9 mouse cellular contexts compared by ENCODE assay signal in the genomic region with DNA sequence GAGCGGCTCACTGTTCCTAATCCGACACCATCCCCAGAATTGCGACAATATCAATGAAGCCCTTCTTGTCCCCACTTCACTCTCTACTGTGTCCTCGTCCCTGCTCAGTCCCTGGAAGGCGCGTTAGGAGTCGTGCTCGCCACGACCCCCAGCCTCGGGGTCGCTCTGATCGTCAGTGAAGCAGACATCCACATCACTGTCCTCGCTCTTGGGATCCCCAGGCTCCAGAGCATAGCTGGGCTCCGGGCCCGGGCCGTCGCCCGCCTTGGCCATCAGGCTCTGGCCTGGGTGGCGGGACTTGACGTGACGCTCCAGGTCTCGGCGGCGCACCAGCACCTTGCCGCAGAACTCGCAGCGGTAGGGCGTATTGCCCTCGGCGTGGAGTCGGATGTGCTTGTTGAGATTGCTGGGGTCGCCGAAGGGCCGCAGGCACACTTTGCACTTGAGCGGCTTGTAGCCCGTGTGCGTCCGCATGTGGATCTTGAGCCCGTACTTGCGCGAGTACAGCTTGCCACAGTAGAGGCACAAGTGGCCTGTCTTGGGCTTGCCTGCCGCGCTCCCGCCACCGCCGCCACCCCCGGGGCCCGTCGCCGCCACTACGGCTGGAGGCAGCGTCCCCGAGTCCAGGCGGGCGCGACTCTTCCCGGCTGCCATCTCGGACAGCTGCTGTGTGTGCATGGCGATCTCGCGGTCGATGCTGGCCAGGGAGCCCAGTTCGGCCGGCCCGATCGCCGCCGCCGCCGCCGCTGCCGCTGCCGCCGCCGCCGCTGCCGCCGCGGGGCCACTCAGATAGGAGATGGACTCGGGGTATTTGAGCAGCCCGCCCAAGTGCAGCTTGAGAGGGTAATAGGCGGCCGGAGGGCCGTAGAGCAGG. TPM values are rescaled to one million over a fixed set of nuclear protein-coding genes. Genes with fewer than 3 reads are reported as not detected.
DNase-seq lines count a peak whose midpoint lies in the region; ATAC-seq and TF ChIP-seq lines count a peak whose summit lies in the region.
"Had no signal": no experiment of that assay in that cellular context is flagged by ENCODE, and none has a peak within 500 bp of the region (broad histone marks: within the 10 kb centered on the region; RNA-seq: fewer than 3 reads in every experiment).

No protein-coding gene starts in this region.

- under 1% methylated on average over 76 of the region's 84 CpGs for WGBS in forebrain, embryonic 13.5 days
- 2% methylated on average over 84 of the region's 84 CpGs for WGBS in liver, embryonic 14.5 days (ENCODE audit: insufficient replicate concordance)

- H3K9me3 ChIP-seq in forebrain, embryonic 13.5 days (replicated peaks), result no peaks in the 10 kb centered on the region
- H3K9me3 ChIP-seq in liver, embryonic 14.5 days (ENCODE audit: control insufficient read depth, low read length), result no peaks in the 10 kb centered on the region

- TF ChIP-seq EP300 in liver, embryonic 14.5 days (IDR thresholded peaks at IDR 0.05; ENCODE audit: low read depth), result no peak

- H3K9ac ChIP-seq in forebrain, embryonic 13.5 days, result 0 out of 2 replicates have a peak overlapping the region, but pooled peaks have one; percentile 46
- no peak overlapping the region for H3K9ac ChIP-seq in liver, embryonic 14.5 days (replicated peaks)

- H3K27ac ChIP-seq in forebrain, embryonic 13.5 days, result no peak overlapping the region
- no peak overlapping the region for H3K27ac ChIP-seq in liver, embryonic 14.5 days

- intact Hi-C loops in left cerebral cortex, postnatal 14 days (cut with DNase I), result no loop called here

- H3K4me3 ChIP-seq in forebrain, embryonic 13.5 days, result peak overlapping the region; percentile 37
- H3K4me3 ChIP-seq in liver, embryonic 14.5 days (ENCODE audit: insufficient read depth in 1 of 2, low read depth in 2 of 2, low read length in 2 of 2), result peak overlapping the region in 1 of 2 experiments; percentile 35; a peak in 2 of 4 replicates

- no peaks in the 10 kb centered on the region for H3K36me3 ChIP-seq in forebrain, embryonic 13.5 days (ENCODE audit: poor library complexity, severe bottlenecking)
- no peaks in the 10 kb centered on the region for H3K36me3 ChIP-seq in liver, embryonic 14.5 days (replicated peaks; ENCODE audit: control insufficient read depth, insufficient read depth, low read depth)

- no peak for TF ChIP-seq CTCF in liver, embryonic 14.5 days (IDR thresholded peaks at IDR 0.05; ENCODE audit: low read depth)

- peak; percentile 19 for DNase-seq in thymus, postnatal 4 days
- no peak for DNase-seq in thymus, postnatal 0 days (ENCODE audit: low spot score)
- no peak for DNase-seq in liver, embryonic 14.5 days (ENCODE audit: low read depth in 3 of 3, low spot score in 3 of 3)
- DNase-seq in yolk sac, embryonic 10.5 days (ENCODE audit: low spot score), result peak; percentile 23
- no peak for DNase-seq in left cerebral cortex, postnatal 14 days (ENCODE audit: low spot score in 2 of 2)
- DNase-seq in adrenal gland, postnatal 14 days, result no peak
- DNase-seq in left cerebral cortex, adult 11 months (ENCODE audit: low spot score), result no peak

- peaks cover 98% of the 10 kb centered on the region for H3K27me3 ChIP-seq in forebrain, embryonic 13.5 days
- H3K27me3 ChIP-seq in liver, embryonic 14.5 days (ENCODE audit: control insufficient read depth, insufficient read depth, low read length), result peaks cover 91% of the 10 kb centered on the region

- peak overlapping the region; percentile 57 for H3K4me2 ChIP-seq in forebrain, embryonic 13.5 days
- H3K4me2 ChIP-seq in liver, embryonic 14.5 days (ENCODE audit: low read depth), result peak overlapping the region; percentile 42

- peaks cover 24% of the 10 kb centered on the region for H3K4me1 ChIP-seq in forebrain, embryonic 13.5 days
- no peaks in the 10 kb centered on the region for H3K4me1 ChIP-seq in liver, embryonic 14.5 days (replicated peaks; ENCODE audit: control insufficient read depth in 2 of 2, insufficient read depth in 2 of 2, low read length in 1 of 2)

- peak; percentile 22 for ATAC-seq in forebrain, embryonic 13.5 days
- ATAC-seq in liver, embryonic 14.5 days (ENCODE audit: insufficient read depth), result no peak

RNA-seq across cellular contexts. Expression of gene Prdm13, which starts 7.4 kb away (rescaled TPM):
- polyA plus RNA-seq in thymus, postnatal 0 days (2015; fragmentation: Nextera tagmentation; extraction: Ambion mirVana), result not detected in 2 replicates
- 0.38 and 0.46 TPM in 2 replicates for polyA plus RNA-seq in forebrain, embryonic 13.5 days (2015; fragmentation: Nextera tagmentation; extraction: Ambion mirVana)
- not detected in 2 replicates for polyA plus RNA-seq in liver, embryonic 14.5 days (2012; rRNA removed)
- not detected in 2 replicates for polyA plus RNA-seq in liver, embryonic 14.5 days (2014; fragmentation: Nextera tagmentation; extraction: Ambion mirVana)
- total RNA-seq in left cerebral cortex, postnatal 14 days (2021), result not detected
- not detected in 2 replicates for total RNA-seq in adrenal gland, postnatal 14 days (2021)
- polyA plus RNA-seq: cerebellum, adult 2 months had no signal

RNA-seq across cellular contexts. Expression of gene Ccnc, which starts 49.2 kb away (rescaled TPM):
- polyA plus RNA-seq in thymus, postnatal 0 days (2015; fragmentation: Nextera tagmentation; extraction: Ambion mirVana), result 38.9 and 39.7 TPM in 2 replicates
- 68.8 and 72.1 TPM in 2 replicates for polyA plus RNA-seq in forebrain, embryonic 13.5 days (2015; fragmentation: Nextera tagmentation; extraction: Ambion mirVana)
- 4.8 and 6.4 TPM in 2 replicates for polyA plus RNA-seq in liver, embryonic 14.5 days (2012; rRNA removed)
- 23.0 and 25.3 TPM in 2 replicates for polyA plus RNA-seq in liver, embryonic 14.5 days (2014; fragmentation: Nextera tagmentation; extraction: Ambion mirVana)
- total RNA-seq in left cerebral cortex, postnatal 14 days (2021), result 10 to 100 TPM; 39.5 to 40.4 TPM
- 19.5 and 19.9 TPM in 2 replicates for total RNA-seq in adrenal gland, postnatal 14 days (2021)

Comparison
In these comparisons a context has a peak if more than half of its experiments do, and no peak if none do; other contexts are left out.
1. DNase-seq: peak in thymus, postnatal 4 days (single experiment) and yolk sac, embryonic 10.5 days (single experiment); none in thymus, postnatal 0 days (single experiment), liver, embryonic 14.5 days (0 of 3), left cerebral cortex, postnatal 14 days (0 of 2), adrenal gland, postnatal 14 days (single experiment) and left cerebral cortex, adult 11 months (single experiment).